Mouse (Mus musculus): ENCODE measurements around the gene Rnf151.
"Not testable (repeated sequence)": the region's sequence is repeated elsewhere in the genome, so short reads cannot be mapped to it uniquely, and the experiment has no call there.

Rnf151 gene

GRCm38 (mm10) chr17:24667416-24667815, 50.4 kb downstream of the Rnf151 start:
- DNase-seq (ENCODE audit: low spot score): no peak

GRCm38 (mm10) chr17:24667011-24667410, 50.9 kb downstream of the Rnf151 start:
- DNase-seq (ENCODE audit: low spot score): not testable (repeated sequence)

Data from layer of hippocampus, adult 9-10 months (tissue).